Mouse (Mus musculus): ENCODE measurements around the gene Apoa1.

- no peak for TF ChIP-seq CTCF (IDR thresholded peaks at IDR 0.05; ENCODE audit: extremely low read depth, insufficient read depth, insufficient read length, insufficient replicate concordance)
- TF ChIP-seq POLR2A (IDR thresholded peaks at IDR 0.05; ENCODE audit: low read depth, low read length), result no peak
These were observed 7.3 kb downstream of the Apoa1 start for GRCm38 (mm10) chr9:46235649-46236048.

All from spleen, adult 2 months (tissue).